Mouse (Mus musculus) hindlimb bud, embryonic 11.5 days (tissue): ENCODE results near the gene Prss57.
A peak's percentile ranks its signal among the peaks of the same experiment; 100 is the strongest.

Experiments
- DNase-seq: peaks from one replicate; pipeline ENCODE4 v3.0.0-alpha.2; 2012; ENCODE audit warnings: low read depth, low spot score; ENCODE audit errors: extremely low spot score

The Prss57 gene

DNA sequence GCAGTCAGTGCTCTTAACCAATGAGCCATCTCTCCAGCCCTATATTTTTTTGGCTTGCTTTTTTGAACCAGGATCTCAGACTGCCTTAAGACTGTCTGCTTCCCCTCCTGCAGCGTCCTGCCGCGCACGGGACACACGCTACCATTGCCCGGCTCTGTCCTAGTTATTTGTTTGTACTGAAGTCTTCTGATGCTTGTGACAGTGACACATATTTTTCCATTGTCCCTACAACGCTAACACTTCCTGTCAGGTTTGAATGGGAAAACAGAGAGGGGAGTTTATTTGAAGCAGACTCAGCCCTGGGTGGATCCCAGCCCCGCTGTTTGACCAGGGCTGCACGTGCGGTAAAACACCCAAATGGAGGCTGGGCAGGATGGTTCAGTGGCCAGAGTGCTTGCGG is 18.0 kb upstream of the Prss57 start:
- no peak for DNase-seq

DNA sequence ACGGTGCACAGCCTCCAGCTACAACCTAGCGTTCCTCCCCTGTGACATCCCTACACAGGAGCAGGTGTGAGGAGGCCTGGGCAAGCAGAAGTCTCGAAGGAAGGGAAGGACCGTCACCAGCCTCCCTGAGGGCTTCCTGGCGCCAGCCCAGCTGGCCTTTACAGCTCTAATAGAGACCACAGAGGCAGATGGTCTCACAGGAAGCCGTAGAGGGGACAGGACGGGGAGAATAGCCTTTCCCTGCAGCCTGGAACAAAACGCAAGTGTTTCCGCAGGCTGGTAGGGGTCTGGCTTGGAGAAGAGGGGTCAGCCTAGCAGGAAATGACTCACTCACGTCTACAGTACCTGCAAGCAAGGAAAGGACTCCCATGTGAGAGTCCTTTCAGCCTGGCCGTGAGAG is 17.1 kb upstream of the Prss57 start:
- DNase-seq: no peak

- DNase-seq: no peak
Observed at GRCm38 (mm10) chr10:79806972-79807371, 16.2 kb upstream of the Prss57 start.

DNA sequence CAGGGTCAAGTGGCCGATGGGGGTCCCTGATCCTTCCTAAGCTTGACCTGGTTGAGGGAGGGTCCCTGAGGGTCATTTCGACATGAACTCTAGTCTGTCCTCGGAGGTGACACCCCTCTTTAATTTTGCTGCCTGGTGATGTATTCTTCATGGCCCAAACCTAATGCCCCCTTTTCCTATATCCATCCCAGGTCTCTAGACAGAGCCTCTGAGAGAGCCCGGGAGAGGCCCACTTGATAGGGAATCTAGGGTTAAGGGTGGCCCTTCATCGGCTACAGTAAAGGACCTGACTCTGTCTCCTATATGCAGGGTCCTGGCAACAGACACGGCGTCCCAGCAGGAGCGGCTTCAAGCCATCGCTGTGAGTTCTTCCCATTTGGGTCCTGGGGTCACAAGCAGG is 15.6 kb upstream of the Prss57 start:
- no peak for DNase-seq

DNA sequence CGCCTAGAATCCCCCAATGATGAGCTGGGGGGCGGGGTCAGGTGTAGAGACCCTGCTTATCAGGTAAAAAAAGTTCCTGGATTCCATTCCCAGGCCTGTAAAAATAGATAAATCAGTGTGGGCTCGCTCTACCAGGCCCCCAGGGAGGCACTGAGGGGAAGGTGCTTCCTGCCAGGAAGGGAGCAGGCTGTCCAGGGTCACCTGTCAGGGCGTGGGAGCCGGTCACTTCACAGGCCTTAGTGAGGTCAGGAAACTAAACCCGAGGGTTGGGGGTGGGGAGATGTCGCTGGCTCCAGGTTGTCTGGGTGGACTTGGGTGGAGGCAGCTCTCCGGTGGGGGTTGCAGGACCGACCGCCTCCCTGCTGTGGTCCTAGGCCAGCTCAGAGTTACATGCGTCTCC is 14.9 kb upstream of the Prss57 start:
- DNase-seq: no peak

GRCm38 (mm10) chr10:79803716-79804323 is 13.1 kb upstream of the Prss57 start:
- peak; percentile 28 for DNase-seq

GRCm38 (mm10) chr10:79802331-79802971 is 11.7 kb upstream of the Prss57 start:
- no peak for DNase-seq

GRCm38 (mm10) chr10:79801837-79802236 is 11.1 kb upstream of the Prss57 start:
- DNase-seq: no peak

- no peak for DNase-seq
Observed at GRCm38 (mm10) chr10:79800508-79800907, 9.7 kb upstream of the Prss57 start.

- no peak for DNase-seq
Observed at GRCm38 (mm10) chr10:79798289-79798928, 7.6 kb upstream of the Prss57 start.

- no peak for DNase-seq
Observed at GRCm38 (mm10) chr10:79797326-79797725, 6.6 kb upstream of the Prss57 start.

DNA sequence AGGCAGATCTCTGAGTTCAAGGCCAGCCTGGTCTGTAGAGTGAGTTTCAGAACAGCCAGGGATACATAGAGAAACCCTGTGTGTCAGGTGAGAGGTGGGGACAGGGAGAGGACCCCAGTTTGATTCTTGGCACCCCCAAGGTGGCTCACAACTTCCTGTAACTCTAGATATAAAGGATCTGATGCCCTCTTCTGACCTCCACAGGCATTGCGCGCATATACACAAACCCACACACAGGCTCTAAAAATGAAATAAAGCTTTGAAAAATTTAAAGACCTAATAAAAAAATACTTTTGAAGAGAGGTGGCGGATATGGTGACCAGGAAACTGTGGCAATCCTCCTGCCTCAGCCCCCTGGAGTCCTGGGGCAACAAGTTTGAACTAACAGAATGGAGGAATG is 5.1 kb upstream of the Prss57 start:
- no peak for DNase-seq

GRCm38 (mm10) chr10:79794491-79794931 is 3.8 kb upstream of the Prss57 start:
- no peak for DNase-seq

DNA sequence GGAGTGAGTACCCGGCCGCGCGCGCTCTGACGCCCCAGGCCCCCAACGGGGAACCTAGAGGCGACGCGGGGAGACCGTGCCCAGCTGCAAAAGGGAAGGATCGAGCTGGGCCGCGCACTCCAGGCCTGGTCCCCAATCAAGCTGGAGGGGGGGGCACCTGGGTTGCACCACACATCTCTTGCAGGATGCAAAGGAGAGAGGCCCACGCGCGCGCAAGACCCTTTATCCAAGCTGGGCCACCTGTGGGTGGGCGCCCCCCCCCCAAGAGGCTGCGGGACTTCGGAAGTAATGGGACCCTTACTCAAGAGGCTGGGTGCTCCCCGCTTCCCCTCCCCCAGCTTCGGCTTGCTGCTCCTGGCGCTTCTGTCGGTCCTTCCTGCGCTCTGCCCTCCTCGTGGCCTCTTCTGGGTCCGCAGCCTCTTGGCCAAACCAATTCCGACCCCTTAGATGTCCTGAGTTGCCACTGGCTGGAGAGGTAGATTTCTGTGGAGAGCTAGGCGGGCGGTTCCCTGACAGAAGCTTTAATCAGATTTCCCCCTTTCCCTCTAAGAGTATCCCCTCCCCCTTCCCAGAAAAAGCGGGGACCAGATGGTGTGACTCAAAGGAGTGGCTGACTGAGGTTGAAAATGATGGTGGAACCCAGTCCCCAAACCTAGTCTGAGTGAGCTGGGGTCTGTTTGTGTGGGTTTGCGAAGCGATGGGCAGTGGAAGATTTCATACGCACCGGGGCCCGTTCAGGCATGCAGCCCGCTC is 3.2 kb upstream of the Prss57 start:
- no peak for DNase-seq

DNA sequence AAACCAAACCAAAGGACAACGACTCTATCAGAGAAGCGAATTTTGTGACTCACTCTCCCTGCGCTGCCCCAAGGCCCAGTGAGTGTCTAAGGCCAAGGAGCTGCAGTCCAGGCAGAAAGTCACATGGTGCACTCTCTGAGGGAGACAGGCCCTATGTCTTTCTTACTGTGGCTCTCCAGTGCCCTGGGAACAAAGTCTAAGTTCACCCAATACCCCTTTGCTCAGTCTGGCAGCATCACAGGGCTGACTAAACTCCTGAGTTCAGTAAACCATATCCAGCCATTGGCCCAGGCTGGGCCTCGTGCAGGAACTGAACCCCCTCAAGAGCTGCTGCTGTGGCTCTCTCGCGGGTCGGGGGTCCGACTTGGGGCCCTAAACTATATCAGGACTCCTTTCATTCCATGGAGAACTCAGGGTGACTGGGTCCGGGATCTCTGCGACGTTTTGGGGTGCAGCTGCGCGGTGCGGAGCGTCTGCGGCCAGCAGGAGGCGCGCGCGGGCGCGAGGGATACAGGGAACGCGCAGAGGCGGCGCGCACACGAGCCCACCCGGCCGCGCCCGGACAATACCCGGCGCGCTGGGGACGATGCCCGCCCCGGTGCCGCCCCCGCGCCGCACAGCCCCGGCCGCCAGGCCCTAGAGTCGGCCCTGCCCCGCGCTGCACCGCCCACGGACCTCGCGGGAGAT is 2.4 kb upstream of the Prss57 start, which contains the start of gene Palm:
Palm (plus strand) TSS at position 522 of the 687 bp plus-strand sequence.
- DNase-seq: no peak

DNA sequence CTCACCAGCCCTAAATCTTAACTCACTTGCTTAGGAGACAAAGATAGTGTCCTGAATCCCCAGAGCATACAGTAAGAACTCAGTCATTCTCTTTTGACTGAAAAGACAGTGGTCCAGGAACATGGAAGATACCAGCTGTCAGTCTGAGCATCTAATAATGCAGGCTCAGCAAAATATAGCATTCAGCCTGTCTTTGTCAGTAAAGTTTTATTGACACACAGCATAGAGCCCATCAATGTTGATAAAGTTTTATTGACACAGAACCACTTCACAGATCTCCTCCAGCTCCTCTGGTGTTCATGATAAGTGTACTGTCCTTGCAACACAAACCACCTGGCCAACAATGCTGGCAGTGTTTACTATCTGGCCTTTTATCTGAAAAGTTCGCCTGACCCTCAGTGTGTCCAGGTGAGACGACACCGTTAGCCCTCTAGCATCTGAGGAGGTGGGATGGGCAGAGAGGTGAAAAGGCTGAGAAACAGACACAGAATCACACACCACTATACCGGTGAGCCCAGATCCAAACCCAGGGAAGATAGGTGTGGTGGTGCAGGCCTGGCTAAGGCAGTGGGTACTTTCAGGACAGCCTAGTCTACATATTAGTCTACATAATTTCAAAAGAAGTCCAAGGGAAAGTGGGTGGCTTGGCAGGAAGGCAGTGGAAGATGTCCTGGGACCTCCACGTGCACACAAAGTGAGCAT is 1.7 kb upstream of the Prss57 start:
- DNase-seq: no peak

DNA sequence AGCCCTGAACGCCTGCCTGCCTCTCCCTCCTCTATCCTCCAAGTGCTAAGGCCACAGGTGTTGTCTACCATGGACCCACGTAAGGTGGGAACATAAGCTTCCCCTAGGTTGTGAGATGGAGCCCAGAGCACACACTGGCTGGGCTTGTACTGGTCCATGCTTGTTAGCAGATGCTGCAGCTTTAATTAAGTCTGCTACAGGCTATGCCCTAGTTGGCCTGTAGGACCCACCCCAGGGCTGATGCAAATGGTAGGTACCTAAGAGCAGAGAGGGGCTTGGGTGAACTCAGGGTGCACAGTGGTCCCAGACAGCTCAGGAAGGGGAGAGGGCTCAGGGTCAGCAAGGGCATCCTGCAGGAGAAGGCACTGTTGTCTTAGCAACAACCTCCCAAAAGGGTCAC is 1.2 kb downstream of the Prss57 start:
- DNase-seq: no peak

DNA sequence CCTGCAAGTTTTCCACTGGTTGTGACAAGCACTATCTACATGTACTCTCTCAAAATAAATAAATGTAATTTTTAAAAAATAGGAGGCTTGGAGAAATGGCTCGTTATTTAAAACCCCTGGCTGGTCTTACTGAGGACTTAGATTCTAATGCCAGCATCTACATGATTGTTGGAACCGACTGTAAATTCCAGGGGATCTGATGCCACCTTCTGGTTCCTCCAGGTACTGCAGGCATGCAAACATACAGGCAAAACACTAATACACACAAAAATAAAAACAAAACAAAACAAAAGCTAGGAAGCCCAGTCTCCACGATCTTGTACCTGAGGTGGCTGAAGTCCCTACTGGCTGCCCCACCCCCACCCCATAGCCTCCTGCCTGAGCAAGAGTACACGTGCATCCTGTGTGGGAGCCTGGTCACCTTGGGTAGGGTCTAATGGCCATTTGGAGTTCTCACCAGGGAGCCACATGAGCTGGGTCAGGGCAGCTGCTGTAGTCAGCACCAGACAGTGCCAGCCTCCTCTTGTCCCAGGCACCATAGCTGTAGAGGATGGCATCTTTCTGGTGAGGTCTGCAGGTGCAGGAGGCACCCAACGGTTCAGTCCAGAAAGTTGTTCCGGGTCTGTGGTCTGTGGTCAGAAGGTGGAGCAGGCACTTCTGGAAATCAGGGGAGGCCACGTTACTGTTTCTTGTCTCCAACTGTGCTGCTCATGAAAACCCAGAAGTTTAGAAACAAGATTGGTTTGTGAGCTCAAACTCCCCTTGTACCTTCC is 2.2 kb downstream of the Prss57 start:
- DNase-seq: peak; percentile 63

- no peak for DNase-seq
Observed at GRCm38 (mm10) chr10:79783920-79784800, 6.6 kb downstream of the Prss57 start.
